Mouse (Mus musculus) megakaryocyte progenitor cell, adult 5-6 weeks (primary cell): Measurements from ENCODE around the gene Chrnb1. TPM values are rescaled to one million over a fixed set of nuclear protein-coding genes. Genes with fewer than 3 reads are reported as not detected.
A peak's percentile ranks its signal among the peaks of the same experiment; 100 is the strongest.

ENCODE experiments used
- ATAC-seq: replicated peaks from 2 replicates; pipeline ENCODE4 v1.8.0; 2016; ENCODE audit warnings: mild to moderate bottlenecking, moderate TSS enrichment, inconsistent platforms; ENCODE audit not compliant: poor library complexity
- total RNA-seq, 2 experiments: library from RNA; stranded (forward) in 1 of 2; stranded (reverse) in 1 of 2; fragments of 157-497, 149-512 nt in 1 of 2; fragments of 200-1000 nt in 1 of 2; gene quantifications; 2 replicates each; pipeline versions ENCODE4 v1.2.3 to v1.2.4; 2015 to 2017

Chrnb1 gene
- total RNA-seq (2015): 0.24 and 1.6 TPM in 2 replicates
- total RNA-seq (2017): 0.04 and 0.44 TPM in 2 replicates

- peak; percentile 97 for ATAC-seq
Measured at GRCm38 (mm10) chr11:69795168-69795982, at the start of gene Chrnb1. Chrnb1 (minus strand) TSS chr11:69795943.

GRCm38 (mm10) chr11:69838714-69839104 is 43.0 kb upstream of the Chrnb1 start:
- ATAC-seq: no peak

DNA sequence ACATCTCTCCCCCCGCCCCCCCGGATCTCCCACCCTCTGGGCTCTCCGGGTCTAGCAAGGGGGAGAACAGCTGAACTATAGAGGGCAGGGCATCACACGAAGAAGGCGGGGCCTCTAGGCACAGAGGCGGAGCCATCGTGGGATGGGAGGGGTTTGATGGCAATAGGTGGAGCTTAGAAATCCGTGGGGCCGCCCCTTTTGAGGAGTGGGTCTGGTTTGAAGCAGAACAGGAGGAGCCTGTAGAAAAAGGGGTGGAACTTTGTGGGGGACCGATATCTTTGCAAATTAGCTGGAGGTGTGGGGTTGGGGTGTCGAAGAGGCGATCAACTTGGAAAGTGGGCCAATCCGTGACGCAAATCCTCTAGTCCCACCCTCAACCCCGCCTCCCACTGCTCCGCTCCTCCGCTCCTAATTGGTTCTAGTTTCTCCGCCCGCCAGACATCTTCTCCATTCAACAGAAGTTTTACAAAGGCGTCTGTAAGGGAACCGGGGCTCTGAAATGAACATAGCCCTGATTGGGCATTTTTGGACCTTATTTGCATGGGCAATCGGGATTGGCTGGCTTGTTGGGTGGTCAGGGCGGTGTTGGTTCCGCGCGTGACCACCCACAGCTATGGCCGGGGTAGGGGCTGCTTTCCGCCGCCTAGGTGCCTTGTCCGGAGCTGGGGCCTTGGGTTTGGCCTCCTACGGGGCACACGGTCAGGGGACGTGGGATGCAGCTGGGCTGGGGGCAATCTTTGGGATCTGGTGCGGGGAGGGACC is 42.4 kb upstream of the Chrnb1 start, which contains the start of gene Tmem256:
Gene Tmem256, plus strand, starts transcription at position 563 of the 762 bp plus-strand sequence.
- peak; percentile 76 for ATAC-seq

DNA sequence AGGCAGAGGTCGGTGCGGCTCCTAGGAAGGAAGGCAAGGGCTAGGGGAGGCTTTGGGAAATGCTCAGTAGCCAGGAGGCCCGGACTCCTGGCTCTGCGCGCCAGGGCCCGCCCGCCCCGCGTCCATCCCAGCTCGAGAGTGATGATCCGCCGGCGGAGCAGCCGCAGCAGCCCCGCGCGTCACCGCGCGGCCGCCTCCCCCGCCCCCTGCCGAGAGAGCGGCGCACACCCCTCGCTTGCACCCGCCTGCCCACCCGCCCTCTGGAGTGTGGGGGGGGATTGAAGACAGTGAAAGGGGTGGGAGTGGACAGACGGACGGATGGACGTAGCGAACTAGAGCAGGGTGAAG is 41.8 kb upstream of the Chrnb1 start, which contains the start of gene Nlgn2:
Gene Nlgn2, minus strand, starts transcription at position 181 of the 348 bp plus-strand sequence.
- no peak for ATAC-seq

GRCm38 (mm10) chr11:69836703-69837576 is 41.2 kb upstream of the Chrnb1 start:
- ATAC-seq: no peak

DNA sequence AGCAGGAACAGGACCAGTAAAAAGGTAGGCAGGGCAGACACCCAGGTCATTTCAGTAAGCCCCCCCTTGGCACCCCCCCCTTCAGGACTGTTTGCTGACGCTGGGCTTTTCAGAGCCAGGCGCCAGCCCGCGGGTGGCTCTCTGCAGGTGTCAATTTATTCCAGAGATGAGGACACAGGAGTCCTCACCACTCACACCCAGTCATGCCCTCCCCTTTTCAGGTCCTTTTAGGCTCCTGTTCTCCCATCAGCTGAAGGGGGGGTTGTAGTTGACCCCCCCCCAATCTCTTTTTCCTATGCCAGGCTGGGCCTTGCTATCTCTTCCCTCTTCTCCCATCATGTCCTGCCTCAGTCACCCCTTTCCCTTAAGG is 40.2 kb upstream of the Chrnb1 start:
- no peak for ATAC-seq

- no peak for ATAC-seq
Measured at GRCm38 (mm10) chr11:69835326-69835965, 39.7 kb upstream of the Chrnb1 start.

DNA sequence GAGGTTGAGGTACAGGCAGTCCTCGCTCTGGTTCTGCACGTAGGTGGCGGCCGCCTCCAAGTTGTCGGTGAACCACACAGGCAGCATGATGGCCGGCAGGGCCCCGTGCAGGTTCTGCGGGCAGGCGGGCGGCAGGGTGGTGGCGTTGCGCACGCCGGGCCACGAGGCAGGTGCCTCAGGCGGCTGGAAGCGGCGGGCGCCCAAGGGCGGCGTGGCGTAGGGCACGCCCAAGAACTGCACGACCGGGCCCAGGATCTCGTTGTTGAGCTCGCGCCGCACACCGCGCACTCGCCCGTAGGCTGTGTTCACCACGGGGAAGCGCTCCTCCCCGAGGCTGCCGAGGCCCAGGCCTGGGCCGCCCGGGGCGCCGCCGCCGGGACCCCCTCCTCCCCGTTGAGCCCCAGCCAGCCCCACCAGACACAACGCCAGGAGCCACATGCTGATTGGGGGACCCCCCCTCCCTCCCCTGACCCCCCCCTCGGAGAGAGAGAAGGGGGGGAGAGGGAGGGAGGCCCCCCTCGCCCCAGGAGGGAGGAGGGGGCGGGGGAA is 38.3 kb upstream of the Chrnb1 start:
- ATAC-seq: peak; percentile 48

DNA sequence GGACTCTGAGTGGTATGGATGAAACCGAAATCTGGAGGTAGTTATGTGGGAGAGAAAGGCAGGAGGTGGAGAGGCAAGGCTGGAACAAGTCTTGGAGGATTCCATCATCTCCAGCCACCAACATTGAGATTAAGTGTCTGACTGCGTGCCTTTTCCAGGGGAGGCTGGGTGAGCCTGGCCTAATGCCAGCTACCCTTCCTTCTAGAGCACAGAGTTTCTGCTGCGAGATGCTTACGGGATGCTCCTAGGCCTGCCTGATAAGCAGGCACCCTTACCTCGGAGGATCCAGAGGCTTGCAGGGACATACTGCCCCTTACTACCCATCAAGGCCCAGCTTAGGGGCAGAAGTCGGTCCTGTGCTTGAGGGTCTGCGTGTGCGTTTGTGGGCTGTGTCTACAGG is 37.8 kb upstream of the Chrnb1 start:
- no peak for ATAC-seq

DNA sequence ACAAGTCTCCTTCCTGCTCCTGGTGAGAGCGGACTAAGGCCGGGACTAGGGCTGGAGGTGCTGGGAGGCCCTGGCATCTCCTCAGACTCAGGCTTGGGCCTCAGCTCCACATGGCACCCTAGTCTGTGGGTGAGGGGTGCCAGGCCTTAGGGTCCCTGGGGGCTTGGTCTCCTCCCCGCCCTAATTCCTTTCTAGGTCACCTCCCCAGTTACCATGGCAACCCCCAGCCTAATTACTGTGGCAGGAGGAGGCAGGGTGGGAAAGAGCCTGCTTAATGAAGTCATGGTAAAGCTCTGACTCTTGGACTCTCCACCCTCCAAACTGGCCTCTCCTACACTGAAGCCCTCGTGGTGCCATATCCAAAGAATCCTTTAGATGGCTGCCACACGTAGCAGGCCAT is 33.1 kb upstream of the Chrnb1 start:
- no peak for ATAC-seq

- no peak for ATAC-seq
Measured at GRCm38 (mm10) chr11:69823456-69823855, 27.7 kb upstream of the Chrnb1 start.

- ATAC-seq: no peak
Measured at GRCm38 (mm10) chr11:69822080-69822479, 26.3 kb upstream of the Chrnb1 start, which contains the start of gene Spem1. Spem1 (minus strand) TSS chr11:69822180.

- ATAC-seq: no peak
Measured at GRCm38 (mm10) chr11:69818871-69819270, 23.1 kb upstream of the Chrnb1 start.

- no peak for ATAC-seq
Measured at GRCm38 (mm10) chr11:69818365-69818764, 22.6 kb upstream of the Chrnb1 start, which contains the start of gene Spem2. Spem2 (minus strand) TSS chr11:69818465.

DNA sequence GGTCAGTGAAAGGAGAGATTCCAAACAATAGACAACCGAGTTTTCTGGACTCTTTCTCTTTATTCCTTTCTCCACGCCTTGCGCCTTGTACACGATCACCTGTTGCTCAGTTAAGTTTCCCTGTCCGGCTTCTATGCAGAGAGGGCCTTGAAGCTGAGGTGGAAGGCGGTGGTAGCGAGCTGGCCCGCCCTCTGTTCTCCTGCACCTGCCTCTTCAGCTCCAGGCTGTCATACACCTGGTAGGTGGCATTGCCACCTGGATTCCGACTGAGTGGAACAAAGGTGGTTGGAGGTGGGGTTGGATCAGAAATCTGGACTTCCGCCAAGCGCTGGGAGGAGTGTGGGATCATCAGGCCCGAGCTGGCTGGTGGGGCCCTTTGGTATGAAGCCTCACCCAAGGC is 20.8 kb upstream of the Chrnb1 start:
- ATAC-seq: no peak

GRCm38 (mm10) chr11:69815155-69815554 is 19.4 kb upstream of the Chrnb1 start, which contains the start of gene Gm39566:
Gm39566 (minus strand) TSS chr11:69815298.
- ATAC-seq: no peak

- no peak for ATAC-seq
Measured at GRCm38 (mm10) chr11:69810280-69810679, 14.5 kb upstream of the Chrnb1 start.

- ATAC-seq: no peak
Measured at GRCm38 (mm10) chr11:69807641-69808040, 11.9 kb upstream of the Chrnb1 start.

GRCm38 (mm10) chr11:69806378-69806777 is 10.6 kb upstream of the Chrnb1 start:
- ATAC-seq: no peak
